Mouse (Mus musculus) limb, embryonic 14.5 days (tissue): ENCODE results near the gene Xxylt1. TPM values are rescaled to one million over a fixed set of nuclear protein-coding genes. Genes with fewer than 3 reads are reported as not detected.
A peak's percentile ranks its signal among the peaks of the same experiment; 100 is the strongest.

ENCODE experiments used
- ATAC-seq: fragments of 200-750 bp; cut with Nextera tagmentation; 2 replicates; pipeline ENCODE4 v1.8.0; 2017; ENCODE audit warnings: low read depth, moderate number of reproducible peaks, moderate TSS enrichment; ENCODE audit not compliant: low FRiP score
- DNase-seq: peaks from one replicate; pipeline ENCODE4 v3.0.0-alpha.2; 2015; ENCODE audit warnings: low spot score
- H3K27ac ChIP-seq: fragments of 300-500 bp; sonication (generic); replicated peaks from 2 replicates; pipeline ENCODE4 v1.5.1; 2014; ENCODE audit warnings: low read depth, mild to moderate bottlenecking, low read length, moderate library complexity, mixed read lengths
- H3K27me3 ChIP-seq: fragments of 300-500 bp; sonication (generic); 2 replicates; pipeline ENCODE4 v1.6.1; 2014; ENCODE audit warnings: low read length, mixed read lengths; ENCODE audit not compliant: control insufficient read depth, insufficient read depth
- H3K36me3 ChIP-seq: fragments of 300-500 bp; sonication (generic); 2 replicates; pipeline ENCODE4 v1.6.1; 2014; ENCODE audit warnings: mild to moderate bottlenecking, low read length, moderate library complexity, mixed read lengths; ENCODE audit not compliant: control insufficient read depth, insufficient read depth
- H3K4me1 ChIP-seq: fragments of 300-500 bp; sonication (generic); 2 replicates; pipeline ENCODE4 v1.6.1; 2014; ENCODE audit warnings: antibody characterized with exemption, low read length, mixed read lengths; ENCODE audit not compliant: control insufficient read depth, insufficient read depth
- H3K4me2 ChIP-seq: fragments of 300-500 bp; sonication (generic); replicated peaks from 2 replicates; pipeline ENCODE4 v1.6.1; 2014; ENCODE audit warnings: low read depth, mild to moderate bottlenecking, low read length, moderate library complexity; ENCODE audit not compliant: severe bottlenecking
- H3K4me3 ChIP-seq: fragments of 300-500 bp; sonication (generic); replicated peaks from 2 replicates; pipeline ENCODE4 v1.5.1; 2014; ENCODE audit warnings: low read length
- H3K9ac ChIP-seq: fragments of 300-500 bp; sonication (generic); 2 replicates; pipeline ENCODE4 v1.6.1; 2014; ENCODE audit warnings: mild to moderate bottlenecking, low read depth, low read length, moderate library complexity; ENCODE audit not compliant: severe bottlenecking
- H3K9me3 ChIP-seq: fragments of 300-500 bp; sonication (generic); 2 replicates; pipeline ENCODE4 v1.6.1; 2016; ENCODE audit warnings: low read length; ENCODE audit not compliant: control insufficient read depth
- POLR2A ChIP-seq: fragments of 200-500 bp; IDR thresholded peaks from 2 replicates; pipeline ENCODE4 v1.8.0; 2012; ENCODE audit warnings: inconsistent platforms, mild to moderate bottlenecking, moderate library complexity, borderline replicate concordance; ENCODE audit not compliant: insufficient read depth, insufficient read length; ENCODE audit errors: extremely low read depth
- WGBS: fragments of 180-500 bp; shearing (Covaris S2); extraction: QIAGEN DNeasy Blood & Tissue Kit; methylation state at CpG from one replicate; pipeline ENCODE4 v1.1.7; 2014; 5-methylcytosine and 5-hydroxymethylcytosine counted together
- polyA plus RNA-seq, 2 experiments: library from polyadenylated mRNA; depleted of rRNA in 1 of 2; stranded (reverse) in 1 of 2; unstranded in 1 of 2; fragments of >200 nt; fragmentation: Nextera tagmentation in 1 of 2; extraction: Ambion mirVana in 1 of 2; gene quantifications; 2 replicates each; pipeline versions ENCODE4 v1.2.1 to v1.2.3; 2012 to 2014

The Xxylt1 gene
- polyA plus RNA-seq, 2 experiments: 20.0 to 23.8 TPM

GRCm38 (mm10) chr16:31101352-31101751 is 20.1 kb upstream of the Xxylt1 start:
- H3K36me3 ChIP-seq: peaks cover 44% of the 10 kb centered on the region

GRCm38 (mm10) chr16:31099906-31100305 is 18.7 kb upstream of the Xxylt1 start:
- ATAC-seq (no peak), DNase-seq (no peak)
- 83% methylated on average over 1 of the region's 1 CpGs for WGBS
- Histone ChIP-seq H3K36me3 (peaks cover 49% of the 10 kb centered on the region), H3K4me3 (no peak overlapping the region), H3K9me3 (no peaks in the 10 kb centered on the region), H3K27me3 (no peaks in the 10 kb centered on the region), H3K27ac (no peak overlapping the region), H3K4me1 (no peaks in the 10 kb centered on the region), H3K4me2 (no peak overlapping the region), H3K9ac (no peak overlapping the region)
- TF ChIP-seq POLR2A: no peak

More at GRCm38 (mm10) chr16:31101352-31101751, 20.1 kb upstream of the Xxylt1 start:
- ATAC-seq (no peak), DNase-seq (no peak)
- no peaks in the 10 kb centered on the region for H3K27me3 ChIP-seq
- no peak overlapping the region for H3K4me3 ChIP-seq
- no peak overlapping the region for H3K9ac ChIP-seq
- 61% methylated on average over 2 of the region's 2 CpGs for WGBS
- no peaks in the 10 kb centered on the region for H3K9me3 ChIP-seq
- no peak for TF ChIP-seq POLR2A
- no peak overlapping the region for H3K27ac ChIP-seq
- no peaks in the 10 kb centered on the region for H3K4me1 ChIP-seq
- H3K4me2 ChIP-seq: no peak overlapping the region

- 81% methylated on average over 6 of the region's 6 CpGs for WGBS
- ATAC-seq: no peak
Measured at GRCm38 (mm10) chr16:31094036-31094435, 12.8 kb upstream of the Xxylt1 start.

GRCm38 (mm10) chr16:31093186-31093585 is 12.0 kb upstream of the Xxylt1 start:
- WGBS: 70% methylated on average over 9 of the region's 9 CpGs
- H3K27me3 ChIP-seq: no peaks in the 10 kb centered on the region
- no peak for TF ChIP-seq POLR2A
- no peak for DNase-seq
- no peak overlapping the region for H3K4me3 ChIP-seq
- ATAC-seq: no peak
- no peak overlapping the region for H3K4me2 ChIP-seq
- peaks cover 12% of the 10 kb centered on the region for H3K36me3 ChIP-seq
- no peaks in the 10 kb centered on the region for H3K9me3 ChIP-seq
- H3K4me1 ChIP-seq: no peaks in the 10 kb centered on the region
- H3K27ac ChIP-seq: no peak overlapping the region
- H3K9ac ChIP-seq: no peak overlapping the region

More at GRCm38 (mm10) chr16:31094036-31094435, 12.8 kb upstream of the Xxylt1 start:
- no peak overlapping the region for H3K9ac ChIP-seq
- no peaks in the 10 kb centered on the region for H3K4me1 ChIP-seq
- no peaks in the 10 kb centered on the region for H3K9me3 ChIP-seq
- H3K36me3 ChIP-seq: peaks cover 14% of the 10 kb centered on the region
- no peak for TF ChIP-seq POLR2A
- H3K4me2 ChIP-seq: no peak overlapping the region
- H3K27me3 ChIP-seq: no peaks in the 10 kb centered on the region
- no peak for DNase-seq
- no peak overlapping the region for H3K27ac ChIP-seq
- H3K4me3 ChIP-seq: no peak overlapping the region

GRCm38 (mm10) chr16:31081891-31082290 is 659 bp upstream of the Xxylt1 start:
- no peak for TF ChIP-seq POLR2A
- Histone ChIP-seq H3K27ac (no peak overlapping the region), H3K9me3 (no peaks in the 10 kb centered on the region), H3K27me3 (no peaks in the 10 kb centered on the region), H3K4me1 (peaks cover 9% of the 10 kb centered on the region), H3K4me3 (no peak overlapping the region), H3K4me2 (peak overlapping the region; percentile 93), H3K36me3 (no peaks in the 10 kb centered on the region; the same call in 1 of the 2 replicates), H3K9ac (no peak overlapping the region)
- DNase-seq (no peak), ATAC-seq (no peak)
- WGBS: 66% methylated on average over 6 of the region's 6 CpGs
